Mouse (Mus musculus) frontal cortex, adult (tissue): ENCODE data around the gene Cyp26a1.
A peak's percentile ranks its signal among the peaks of the same experiment; 100 is the strongest.

Source experiments
- ATAC-seq: cut with Nextera tagmentation; 2 replicates; pipeline ENCODE4 v1.9.2; 2017; ENCODE audit warnings: mild to moderate bottlenecking, moderate library complexity, mixed read lengths; ENCODE audit not compliant: low TSS enrichment

The Cyp26a1 gene

GRCm38 (mm10) chr19:37698273-37699160 is 919 bp downstream of the Cyp26a1 start:
- no peak for ATAC-seq

GRCm38 (mm10) chr19:37699711-37700110 is 2.1 kb downstream of the Cyp26a1 start:
- no peak for ATAC-seq

- no peak for ATAC-seq
Observed at GRCm38 (mm10) chr19:37702377-37703076, 4.9 kb downstream of the Cyp26a1 start.

GRCm38 (mm10) chr19:37703902-37704509 is 6.4 kb downstream of the Cyp26a1 start:
- peak; percentile 83 for ATAC-seq

- ATAC-seq: no peak
Observed at GRCm38 (mm10) chr19:37705722-37706121, 8.1 kb downstream of the Cyp26a1 start.

GRCm38 (mm10) chr19:37714681-37715080 is 17.1 kb downstream of the Cyp26a1 start:
- ATAC-seq: no peak

- ATAC-seq: no peak
Observed at GRCm38 (mm10) chr19:37715980-37716379, 18.4 kb downstream of the Cyp26a1 start.

- no peak for ATAC-seq
Observed at GRCm38 (mm10) chr19:37716524-37717175, 19.1 kb downstream of the Cyp26a1 start.

GRCm38 (mm10) chr19:37719166-37719565 is 21.6 kb downstream of the Cyp26a1 start:
- ATAC-seq: no peak

- no peak for ATAC-seq
Observed at GRCm38 (mm10) chr19:37724591-37724990, 27.0 kb downstream of the Cyp26a1 start.

- ATAC-seq: no peak
Observed at GRCm38 (mm10) chr19:37726585-37726984, 29.0 kb downstream of the Cyp26a1 start.

GRCm38 (mm10) chr19:37727366-37727765 is 29.8 kb downstream of the Cyp26a1 start:
- no peak for ATAC-seq

GRCm38 (mm10) chr19:37735426-37735825 is 37.8 kb downstream of the Cyp26a1 start:
- no peak for ATAC-seq

- ATAC-seq: no peak
Observed at GRCm38 (mm10) chr19:37738575-37738974, 41.0 kb downstream of the Cyp26a1 start.

- ATAC-seq: no peak
Observed at GRCm38 (mm10) chr19:37740043-37740442, 42.4 kb downstream of the Cyp26a1 start.
